Mouse (Mus musculus) bone marrow macrophage, adult 2 months (primary cell): ENCODE measurements around the gene Aldh1a2. TPM values are rescaled to one million over a fixed set of nuclear protein-coding genes. Genes with fewer than 3 reads are reported as not detected.

Experiments used
- H3K27ac ChIP-seq: 2 replicates; pipeline ENCODE4 v1.5.1; 2012; ENCODE audit warnings: low read depth, low read length; ENCODE audit not compliant: insufficient read depth
- H3K4me1 ChIP-seq: 2 replicates; pipeline ENCODE4 v1.6.1; 2012; ENCODE audit warnings: low read length; ENCODE audit not compliant: control insufficient read depth, insufficient read depth
- H3K4me3 ChIP-seq: 2 replicates; pipeline ENCODE4 v1.5.1; 2012; ENCODE audit warnings: mild to moderate bottlenecking, low read length, moderate library complexity; ENCODE audit not compliant: insufficient read depth
- CTCF ChIP-seq: IDR thresholded peaks from 2 replicates; pipeline ENCODE4 v1.5.1; 2012; ENCODE audit warnings: low read depth, mild to moderate bottlenecking, low read length, moderate library complexity
- POLR2A ChIP-seq: IDR thresholded peaks from 2 replicates; pipeline ENCODE4 v1.6.1; 2012; ENCODE audit warnings: mild to moderate bottlenecking, low read depth, low read length, borderline replicate concordance
- polyA plus RNA-seq: library from polyadenylated mRNA; stranded (reverse); fragments of >200 nt; gene quantifications from 2 replicates; pipeline ENCODE4 v1.2.4, GENCODE M21; 2012; ENCODE audit not compliant: missing spikeins, insufficient read depth, insufficient read length

Aldh1a2 gene
- polyA plus RNA-seq, 1 experiment = 0.24 TPM

GRCm38 (mm10) chr9:71241515-71242411, 26.2 kb downstream of the Aldh1a2 start:
- Histone ChIP-seq H3K27ac (no peak overlapping the region), H3K4me1 (no peaks in the 10 kb centered on the region), H3K4me3 (no peak overlapping the region)
- no peak for TF ChIP-seq POLR2A
- TF ChIP-seq CTCF = no peak

DNA sequence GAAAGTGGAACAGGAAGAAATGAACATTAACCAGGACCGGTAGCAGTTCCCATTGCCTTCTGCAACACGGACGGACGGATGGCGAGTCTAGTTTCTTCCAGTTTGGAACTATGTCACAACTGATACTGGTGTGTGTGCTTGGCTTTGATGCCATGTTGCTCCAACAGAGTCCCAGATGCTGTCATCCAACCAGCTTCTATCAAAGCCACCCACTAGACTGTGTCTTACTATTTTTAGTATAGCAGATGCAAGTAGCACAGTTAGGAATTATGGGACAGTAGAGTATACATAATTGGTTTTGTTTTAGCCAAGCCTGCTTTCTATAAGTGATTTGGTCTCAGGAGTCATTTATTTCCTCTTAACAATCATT, 26.8 kb downstream of the Aldh1a2 start:
- H3K4me3 ChIP-seq = no peak overlapping the region
- H3K4me1 ChIP-seq = no peaks in the 10 kb centered on the region
- TF ChIP-seq CTCF (no peak), POLR2A (no peak)
- no peak overlapping the region for H3K27ac ChIP-seq

GRCm38 (mm10) chr9:71254380-71254779, 38.8 kb downstream of the Aldh1a2 start:
- no peaks in the 10 kb centered on the region for H3K4me1 ChIP-seq
- no peak overlapping the region for H3K27ac ChIP-seq
- H3K4me3 ChIP-seq = no peak overlapping the region
- TF ChIP-seq CTCF = no peak
- TF ChIP-seq POLR2A = no peak

DNA sequence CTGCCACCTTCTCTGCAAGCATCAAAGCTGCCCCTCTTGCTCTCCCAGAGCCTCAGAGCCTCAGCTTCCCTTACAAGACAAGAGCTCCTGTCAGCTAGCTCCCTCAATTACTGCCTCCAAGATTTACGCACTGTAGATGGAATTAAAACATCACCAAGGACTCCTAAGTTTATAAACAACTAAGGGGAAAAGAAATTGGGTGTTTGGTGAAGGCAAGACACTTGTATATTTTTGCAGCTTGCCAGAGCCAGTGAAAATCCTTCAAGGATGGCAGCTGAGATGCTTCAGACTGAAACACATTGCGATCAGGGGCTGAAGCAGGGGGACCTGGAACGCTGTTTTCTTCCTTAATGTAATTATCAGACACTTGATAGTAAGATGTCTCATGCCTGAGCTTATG, 47.1 kb downstream of the Aldh1a2 start:
- no peak for TF ChIP-seq POLR2A
- TF ChIP-seq CTCF = no peak
- no peak overlapping the region for H3K27ac ChIP-seq
- H3K4me1 ChIP-seq = no peaks in the 10 kb centered on the region
- no peak overlapping the region for H3K4me3 ChIP-seq

DNA sequence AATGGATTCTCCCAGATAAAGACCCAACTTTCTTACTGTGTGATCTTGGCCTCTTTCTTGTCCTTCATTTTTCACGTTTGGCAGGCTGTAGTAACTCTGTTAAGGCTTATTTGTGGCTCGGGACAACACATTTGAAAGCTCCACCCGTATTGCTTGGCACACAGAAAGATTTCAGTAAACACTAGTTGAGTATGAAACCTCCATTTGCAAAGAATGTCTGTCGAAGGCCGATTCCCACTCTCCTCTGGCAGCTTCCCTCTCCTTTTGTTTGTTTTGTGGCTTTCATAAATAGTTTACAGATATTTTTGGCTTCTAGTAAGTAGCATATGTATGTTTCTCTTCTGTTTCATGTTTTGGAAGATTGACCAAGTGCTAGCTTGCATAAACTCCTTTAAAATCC, 54.1 kb downstream of the Aldh1a2 start:
- TF ChIP-seq POLR2A = no peak
- TF ChIP-seq CTCF = no peak
- H3K27ac ChIP-seq = no peak overlapping the region
- no peaks in the 10 kb centered on the region for H3K4me1 ChIP-seq
- H3K4me3 ChIP-seq = no peak overlapping the region

GRCm38 (mm10) chr9:71270205-71270604, 54.6 kb downstream of the Aldh1a2 start:
- H3K4me1 ChIP-seq = no peaks in the 10 kb centered on the region
- TF ChIP-seq POLR2A = no peak
- no peak for TF ChIP-seq CTCF
- no peak overlapping the region for H3K4me3 ChIP-seq
- no peak overlapping the region for H3K27ac ChIP-seq

GRCm38 (mm10) chr9:71276149-71276721, 60.6 kb downstream of the Aldh1a2 start:
- TF ChIP-seq CTCF (no peak), POLR2A (no peak)
- Histone ChIP-seq H3K4me3 (no peak overlapping the region), H3K27ac (no peak overlapping the region), H3K4me1 (no peaks in the 10 kb centered on the region)

DNA sequence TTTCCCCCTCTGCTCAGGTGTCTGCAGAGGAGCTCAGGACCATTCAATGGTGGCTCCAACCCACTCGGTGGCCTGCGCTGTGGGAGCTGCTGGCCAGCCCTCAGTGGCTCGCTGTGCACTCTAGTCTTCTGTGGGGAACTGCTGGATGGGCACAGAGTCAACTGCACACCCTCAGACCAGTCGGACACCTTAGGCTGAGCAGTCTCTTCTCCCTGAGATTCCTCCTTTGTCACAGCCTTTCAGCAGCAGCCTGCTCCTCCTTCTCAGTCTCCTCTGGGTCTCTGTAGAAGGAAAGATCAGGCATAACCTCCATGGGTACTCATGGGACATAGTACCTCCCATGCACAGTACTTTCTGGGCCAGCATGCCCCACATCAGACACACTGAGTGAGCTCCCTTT, 63.2 kb downstream of the Aldh1a2 start:
- Histone ChIP-seq H3K4me1 (no peaks in the 10 kb centered on the region), H3K4me3 (no peak overlapping the region), H3K27ac (no peak overlapping the region)
- TF ChIP-seq CTCF (no peak), POLR2A (no peak)

DNA sequence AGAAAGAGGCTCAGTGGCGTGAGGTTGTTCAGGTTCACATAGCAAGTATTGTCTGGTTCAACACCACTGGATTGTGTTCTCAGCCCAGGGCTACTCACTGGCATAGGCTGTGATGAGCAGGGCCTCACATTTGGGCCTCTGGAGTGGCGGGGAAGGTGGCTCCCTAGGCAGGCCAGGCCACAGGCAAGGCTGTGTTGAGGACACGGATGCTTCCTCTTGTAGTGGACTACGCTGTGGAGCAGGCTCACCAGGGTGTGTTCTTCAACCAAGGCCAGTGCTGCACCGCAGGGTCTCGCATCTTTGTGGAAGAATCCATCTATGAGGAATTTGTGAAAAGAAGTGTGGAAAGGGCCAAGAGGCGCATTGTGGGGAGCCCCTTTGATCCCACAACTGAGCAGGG, 67.6 kb downstream of the Aldh1a2 start:
- Histone ChIP-seq H3K4me1 (no peaks in the 10 kb centered on the region), H3K4me3 (no peak overlapping the region), H3K27ac (no peak overlapping the region)
- TF ChIP-seq CTCF (no peak), POLR2A (no peak)

GRCm38 (mm10) chr9:71285231-71285630, 69.6 kb downstream of the Aldh1a2 start:
- no peak overlapping the region for H3K27ac ChIP-seq
- no peak overlapping the region for H3K4me3 ChIP-seq
- TF ChIP-seq CTCF = no peak
- no peak for TF ChIP-seq POLR2A
- no peaks in the 10 kb centered on the region for H3K4me1 ChIP-seq

- H3K4me1 ChIP-seq = no peaks in the 10 kb centered on the region
- TF ChIP-seq CTCF = no peak
- no peak for TF ChIP-seq POLR2A
- no peak overlapping the region for H3K4me3 ChIP-seq
- no peak overlapping the region for H3K27ac ChIP-seq
Observed at GRCm38 (mm10) chr9:71286420-71286819, 70.8 kb downstream of the Aldh1a2 start.
